ENCODE assay signal across 39 mouse cellular contexts in genomic region chr13:73955531-73955930, GRCm38 (mm10). TPM values are rescaled to one million over a fixed set of nuclear protein-coding genes. Genes with fewer than 3 reads are reported as not detected.
"Had no signal": no experiment of that assay in that cellular context is flagged by ENCODE, and none has a peak within 500 bp of the region (broad histone marks: within the 10 kb centered on the region; RNA-seq: fewer than 3 reads in every experiment).

No protein-coding gene starts in this region.

- ATAC-seq: hindbrain, embryonic 16.5 days; inflammation-experienced regulatory T-cells, adult 6 months; intestine, embryonic 15.5 days; intestine, postnatal 0 days had no signal

- H3K9ac ChIP-seq: heart, embryonic 12.5 days; hindbrain, embryonic 12.5 days; hindbrain, embryonic 14.5 days; intestine, embryonic 15.5 days; limb, embryonic 12.5 days; liver, embryonic 13.5 days had no signal

- H3K4me2 ChIP-seq: heart, embryonic 12.5 days; hindbrain, embryonic 12.5 days; hindbrain, embryonic 14.5 days; intestine, embryonic 15.5 days; limb, embryonic 12.5 days; liver, embryonic 11.5 days; liver, embryonic 13.5 days had no signal

- H3K4me1 ChIP-seq: heart, embryonic 10.5 days; heart, embryonic 12.5 days; hindbrain, embryonic 10.5 days; hindbrain, embryonic 12.5 days; intestine, embryonic 15.5 days; limb, embryonic 10.5 days; limb, embryonic 12.5 days; liver, embryonic 13.5 days had no signal

- H3K27ac ChIP-seq: heart, embryonic 10.5 days; hindbrain, embryonic 10.5 days; hindbrain, embryonic 12.5 days; hindbrain, embryonic 14.5 days; intestine, embryonic 15.5 days; limb, embryonic 10.5 days; limb, embryonic 12.5 days; liver, embryonic 13.5 days had no signal

- DNase-seq: gastrocnemius, postnatal 14 days; gastrocnemius, postnatal 36 days; heart, adult 18-20 months; heart, postnatal 10 days; heart, postnatal 4 days; kidney, adult 18-20 months; kidney, adult 8-10 months; kidney, postnatal 10 days; kidney, postnatal 25 days; kidney, postnatal 4 days; liver; liver, embryonic 13.5 days had no signal

- H3K4me3 ChIP-seq: heart, embryonic 10.5 days; heart, embryonic 12.5 days; hindbrain, embryonic 10.5 days; hindbrain, embryonic 12.5 days; intestine, embryonic 15.5 days; left cerebral cortex, adult 2 months; limb, embryonic 10.5 days; limb, embryonic 12.5 days; liver, embryonic 13.5 days had no signal

- H3K27me3 ChIP-seq: heart, embryonic 12.5 days; hindbrain, embryonic 12.5 days; intestine, embryonic 15.5 days; limb, embryonic 12.5 days; liver, embryonic 13.5 days had no signal

- H3K9me3 ChIP-seq: heart, embryonic 10.5 days; heart, embryonic 12.5 days; hindbrain, embryonic 10.5 days; hindbrain, embryonic 12.5 days; intestine, embryonic 15.5 days; limb, embryonic 10.5 days; limb, embryonic 12.5 days; liver, embryonic 13.5 days had no signal

RNA-seq across cellular contexts. Expression of gene Zdhhc11, which starts 8.1 kb away (rescaled TPM):
- total RNA-seq: gastrocnemius, adult 18-20 months; gastrocnemius, adult 8-10 months; gastrocnemius, postnatal 14 days; gastrocnemius, postnatal 36 days; heart, adult 18-20 months; heart, adult 8-10 months; heart, postnatal 10 days; heart, postnatal 25 days; heart, postnatal 4 days; layer of hippocampus, adult 8-10 months; layer of hippocampus, postnatal 10 days; layer of hippocampus, postnatal 25 days; left cerebral cortex, adult 2 months; left cerebral cortex, postnatal 14 days; left cerebral cortex, postnatal 36 days had no signal
- polyA plus RNA-seq: heart, embryonic 10.5 days; heart, embryonic 12.5 days; heart, embryonic 14.5 days; heart, embryonic 16.5 days; hindbrain, embryonic 10.5 days; hindbrain, embryonic 12.5 days; hindbrain, embryonic 14.5 days; hindbrain, embryonic 16.5 days; inflammation-experienced regulatory T-cells, adult 6 months; intestine, embryonic 15.5 days; intestine, postnatal 0 days; kidney, embryonic 14.5 days; kidney, embryonic 16.5 days; limb, embryonic 10.5 days; limb, embryonic 12.5 days; limb, embryonic 14.5 days; liver, embryonic 11.5 days; liver, embryonic 13.5 days had no signal
